Mouse (Mus musculus) spleen, adult 12 weeks (tissue): ENCODE results near the gene Gpank1.
A peak's percentile ranks its signal among the peaks of the same experiment; 100 is the strongest.

Experiments
- DNase-seq: peaks from one replicate; pipeline ENCODE4 v3.0.0; 2022; ENCODE audit warnings: low spot score

Gpank1 gene

GRCm38 (mm10) chr17:35131500-35132173, 10.4 kb downstream of the Gpank1 start, which contains the start of gene Apom:
Gene Apom (minus strand): TSS chr17:35132050.
- no peak for DNase-seq

- no peak for DNase-seq
Observed at GRCm38 (mm10) chr17:35132174-35132560, 10.9 kb downstream of the Gpank1 start.

- no peak for DNase-seq
Observed at GRCm38 (mm10) chr17:35133517-35133916, 12.3 kb downstream of the Gpank1 start.

- DNase-seq, result peak; percentile 95
Observed at GRCm38 (mm10) chr17:35134801-35135590, 13.7 kb downstream of the Gpank1 start, which contains the start of gene Bag6. Gene Bag6 (plus strand): TSS chr17:35135178.

GRCm38 (mm10) chr17:35135591-35136320, 14.5 kb downstream of the Gpank1 start:
- no peak for DNase-seq

GRCm38 (mm10) chr17:35139269-35139668, 18.0 kb downstream of the Gpank1 start:
- DNase-seq, result no peak

GRCm38 (mm10) chr17:35140490-35140996, 19.3 kb downstream of the Gpank1 start:
- DNase-seq, result no peak

GRCm38 (mm10) chr17:35141971-35142370, 20.7 kb downstream of the Gpank1 start:
- DNase-seq, result no peak

- DNase-seq, result no peak
Observed at GRCm38 (mm10) chr17:35146139-35146538, 24.9 kb downstream of the Gpank1 start.

- DNase-seq, result no peak
Observed at GRCm38 (mm10) chr17:35147348-35147747, 26.1 kb downstream of the Gpank1 start.

- no peak for DNase-seq
Observed at GRCm38 (mm10) chr17:35147922-35148639, 26.8 kb downstream of the Gpank1 start.

- DNase-seq, result no peak
Observed at GRCm38 (mm10) chr17:35152121-35152520, 30.9 kb downstream of the Gpank1 start.

- no peak for DNase-seq
Observed at GRCm38 (mm10) chr17:35153077-35153476, 31.8 kb downstream of the Gpank1 start.

- no peak for DNase-seq
Observed at GRCm38 (mm10) chr17:35153931-35154330, 32.7 kb downstream of the Gpank1 start.

GRCm38 (mm10) chr17:35154616-35155015, 33.4 kb downstream of the Gpank1 start:
- no peak for DNase-seq

GRCm38 (mm10) chr17:35155451-35155850, 34.2 kb downstream of the Gpank1 start:
- no peak for DNase-seq

- DNase-seq, result no peak
Observed at GRCm38 (mm10) chr17:35156461-35157200, 35.4 kb downstream of the Gpank1 start.

- DNase-seq, result no peak
Observed at GRCm38 (mm10) chr17:35157254-35157653, 36.0 kb downstream of the Gpank1 start.

GRCm38 (mm10) chr17:35157661-35158175, 36.5 kb downstream of the Gpank1 start:
- no peak for DNase-seq

GRCm38 (mm10) chr17:35158850-35159593, 37.8 kb downstream of the Gpank1 start:
- DNase-seq, result no peak
